Mouse (Mus musculus) small intestine, adult 10 weeks (tissue): ENCODE measurements around the gene Rfc3. TPM values are rescaled to one million over a fixed set of nuclear protein-coding genes. Genes with fewer than 3 reads are reported as not detected.

Source experiments
- polyA plus RNA-seq: library from polyadenylated mRNA; stranded (reverse); fragments of 350-450 nt; fragmentation: Illumina TruSeq; extraction: RNeasy Lipid Tissue Mini Kit (QIAGEN cat#74804); gene quantifications from one replicate; pipeline ENCODE4 v1.2.3, GENCODE M21; 2014; ENCODE audit warnings: low replicate concordance

The Rfc3 gene
- polyA plus RNA-seq = 17.3 TPM

GRCm38 (mm10) chr5:151650700-151651410 lies at the start of gene Rfc3:
TSS of gene Rfc3 (minus strand) at chr5:151651242.

DNA sequence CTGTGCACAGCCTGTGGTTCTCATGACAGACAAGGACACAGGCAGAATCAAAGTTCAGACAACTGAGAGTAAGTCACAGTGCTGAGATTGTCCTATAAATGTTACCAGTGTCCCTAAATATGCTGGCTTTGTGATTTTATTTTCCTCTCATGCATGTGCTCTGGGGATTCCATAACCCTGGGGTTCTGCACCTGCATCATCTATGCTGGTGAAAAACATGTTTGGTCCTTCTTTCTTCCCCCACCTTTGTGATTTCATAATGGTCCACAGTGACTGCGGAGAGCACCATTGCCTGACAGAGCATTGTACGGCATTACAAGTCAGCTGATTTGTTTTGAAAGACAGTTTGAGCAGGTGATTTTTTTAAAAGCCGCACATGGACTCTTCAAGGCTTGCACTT lies 45.1 kb downstream of the Rfc3 start, which contains the start of gene Vmn2r18:
Vmn2r18 (minus strand) TSS at position 101 of the 400 bp plus-strand sequence.

Other genes with a start within 250 kb of the Rfc3 start
- not detected for gene Gm42906, start 223.1 kb downstream of the Rfc3 start, polyA plus RNA-seq
- gene Vmn2r18, start 45.2 kb downstream of the Rfc3 start, polyA plus RNA-seq = not detected